Mouse (Mus musculus) MEL (cell line): ENCODE data around the gene Gm6993. TPM values are rescaled to one million over a fixed set of nuclear protein-coding genes. Genes with fewer than 3 reads are reported as not detected.

Source experiments
- DNase-seq: peaks from one replicate; pipeline ENCODE4 v3.0.0; 2011; ENCODE audit warnings: low read depth, low spot score
- H3K27ac ChIP-seq: 2 replicates; pipeline ENCODE4 v1.5.1; 2012; ENCODE audit warnings: low read depth, mild to moderate bottlenecking, control low read depth, low read length, moderate library complexity; ENCODE audit not compliant: control insufficient read depth
- H3K27me3 ChIP-seq, 2 experiments: fragments of 150-350 bp in 1 of 2; sonication (generic) in 1 of 2; 2 replicates each; pipeline ENCODE4 v1.6.1; 2012; ENCODE audit warnings: low read length in 2 of 2, mild to moderate bottlenecking in 2 of 2, improper control_type of control experiment in 1 of 2, moderate library complexity in 1 of 2; ENCODE audit not compliant: insufficient read depth in 2 of 2, control insufficient read depth in 1 of 2
- H3K36me3 ChIP-seq, 2 experiments: 2 replicates each; pipeline ENCODE4 v1.6.1; 2012 to 2014; ENCODE audit warnings: low read length in 2 of 2, improper control_type of control experiment in 1 of 2, inconsistent platforms in 1 of 2, mild to moderate bottlenecking in 1 of 2; ENCODE audit not compliant: insufficient read depth in 2 of 2, control insufficient read depth in 1 of 2
- H3K4me1 ChIP-seq, 2 experiments: fragments of 150-350 bp in 1 of 2; sonication (generic) in 1 of 2; 2 replicates each; pipeline ENCODE4 v1.6.1; 2012; ENCODE audit warnings: low read length in 2 of 2, improper control_type of control experiment in 1 of 2, mild to moderate bottlenecking in 1 of 2; ENCODE audit not compliant: insufficient read depth in 2 of 2, control insufficient read depth in 1 of 2
- H3K4me3 ChIP-seq, 2 experiments: fragments of 150-350 bp in 1 of 2; sonication (generic) in 1 of 2; 2 replicates each; pipeline ENCODE4 v1.5.1; 2012; ENCODE audit warnings: low read depth in 2 of 2, low read length in 2 of 2, mild to moderate bottlenecking in 2 of 2, moderate library complexity in 2 of 2, control low read depth in 1 of 2, improper control_type of control experiment in 1 of 2; ENCODE audit not compliant: control insufficient read depth in 1 of 2, insufficient read depth in 1 of 2
- H3K79me2 ChIP-seq: 2 replicates; pipeline ENCODE4 v1.6.1; 2012; ENCODE audit warnings: mild to moderate bottlenecking, low read length, moderate library complexity; ENCODE audit not compliant: control insufficient read depth, poor library complexity, insufficient read depth
- H3K9ac ChIP-seq: 2 replicates; pipeline ENCODE4 v1.6.1; 2012; ENCODE audit warnings: low read depth, mild to moderate bottlenecking, control low read depth, low read length, moderate library complexity; ENCODE audit not compliant: control insufficient read depth, poor library complexity, severe bottlenecking
- H3K9me3 ChIP-seq: fragments of 150-350 bp; sonication (generic); replicated peaks from 2 replicates; pipeline ENCODE4 v1.6.1; 2012; ENCODE audit warnings: mild to moderate bottlenecking, low read length, improper control_type of control experiment, moderate library complexity; ENCODE audit not compliant: insufficient read depth
- BHLHE40 ChIP-seq: IDR thresholded peaks from 2 replicates; pipeline ENCODE4 v1.6.1; 2012; ENCODE audit warnings: low read depth, mild to moderate bottlenecking, inconsistent platforms, low read length, improper control_type of control experiment, borderline replicate concordance
- CHD2 ChIP-seq: IDR thresholded peaks from 2 replicates; pipeline ENCODE4 v1.6.1; 2011; ENCODE audit warnings: low read length, improper control_type of control experiment
- CTCF ChIP-seq, 3 experiments: IDR thresholded peaks in 2 of 3; conservative IDR thresholded peaks in 1 of 3; 2 replicates each; pipeline ENCODE4 v1.5.1; 2011 to 2012; ENCODE audit warnings: low read length in 3 of 3, low read depth in 2 of 3, mild to moderate bottlenecking in 2 of 3, improper control_type of control experiment in 1 of 3, inconsistent platforms in 1 of 3, mixed read lengths in 1 of 3, moderate library complexity in 1 of 3; ENCODE audit not compliant: control insufficient read depth in 1 of 3, insufficient read depth in 1 of 3, poor library complexity in 1 of 3, severe bottlenecking in 1 of 3
- EP300 ChIP-seq, 2 experiments: IDR thresholded peaks; 2 replicates each; pipeline ENCODE4 v1.6.1; 2011; ENCODE audit warnings: improper control_type of control experiment in 2 of 2, low read length in 2 of 2, low read depth in 1 of 2, mild to moderate bottlenecking in 1 of 2
- GABPA ChIP-seq: IDR thresholded peaks from 2 replicates; pipeline ENCODE4 v1.6.1; 2012; ENCODE audit warnings: low read depth, mild to moderate bottlenecking, inconsistent platforms, low read length, improper control_type of control experiment, moderate library complexity
- KAT2A ChIP-seq: conservative IDR thresholded peaks from 2 replicates; pipeline ENCODE4 v1.6.1; 2012; ENCODE audit warnings: low read depth, low read length, improper control_type of control experiment, inconsistent platforms
- MAX ChIP-seq: IDR thresholded peaks from 2 replicates; pipeline ENCODE4 v1.6.1; 2011; ENCODE audit warnings: low read length, improper control_type of control experiment
- MAZ ChIP-seq: IDR thresholded peaks from 2 replicates; pipeline ENCODE4 v1.6.1; 2012; ENCODE audit warnings: low read depth, mild to moderate bottlenecking, inconsistent platforms, low read length, improper control_type of control experiment
- MYC ChIP-seq: IDR thresholded peaks from 2 replicates; pipeline ENCODE4 v1.6.1; 2011; ENCODE audit warnings: low read depth, mild to moderate bottlenecking, low read length, improper control_type of control experiment, moderate library complexity
- NELFE ChIP-seq: IDR thresholded peaks from 2 replicates; pipeline ENCODE4 v1.6.1; 2011; ENCODE audit warnings: low read depth, low read length, improper control_type of control experiment
- NRF1 ChIP-seq: IDR thresholded peaks from 2 replicates; pipeline ENCODE4 v1.6.1; 2014; ENCODE audit warnings: low read depth, mild to moderate bottlenecking, inconsistent platforms, low read length, improper control_type of control experiment, moderate library complexity; ENCODE audit not compliant: poor library complexity, insufficient read depth, severe bottlenecking
- RCOR1 ChIP-seq: IDR thresholded peaks from 2 replicates; pipeline ENCODE4 v1.6.1; 2012; ENCODE audit warnings: low read depth, mild to moderate bottlenecking, inconsistent platforms, low read length, improper control_type of control experiment
- TBP ChIP-seq: IDR thresholded peaks from 2 replicates; pipeline ENCODE4 v1.8.0; 2011; ENCODE audit warnings: low read depth, low read length, improper control_type of control experiment
- UBTF ChIP-seq: IDR thresholded peaks from 2 replicates; pipeline ENCODE4 v1.6.1; 2012; ENCODE audit warnings: low read depth, mild to moderate bottlenecking, inconsistent platforms, low read length, improper control_type of control experiment, moderate library complexity, borderline replicate concordance; ENCODE audit not compliant: insufficient read depth
- ZMIZ1 ChIP-seq: IDR thresholded peaks from 2 replicates; pipeline ENCODE4 v1.6.1; 2012; ENCODE audit warnings: low read depth, mild to moderate bottlenecking, inconsistent platforms, low read length, improper control_type of control experiment, moderate library complexity
- polyA plus RNA-seq, 2 experiments: library from polyadenylated mRNA; stranded (reverse) in 1 of 2; unstranded in 1 of 2; fragments of >175 nt in 1 of 2; fragments of >200 nt in 1 of 2; gene quantifications; 2 replicates each; pipeline versions ENCODE4 v1.2.1 to v1.2.4; 2012; ENCODE audit warnings: low replicate concordance in 2 of 2, low read depth in 1 of 2; ENCODE audit not compliant: insufficient read length in 2 of 2, insufficient read depth in 1 of 2, missing spikeins in 1 of 2
- total RNA-seq: library from RNA; depleted of rRNA; stranded (reverse); fragments of 300-350 nt; gene quantifications from 2 replicates; pipeline ENCODE4 v1.2.3, GENCODE M21; 2012

The Gm6993 gene
- total and polyA plus RNA-seq, 3 experiments, result not detected

GRCm38 (mm10) chr12:31272846-31273245 is 32.3 kb downstream of the Gm6993 start:
- H3K9ac ChIP-seq, result no peak overlapping the region
- no peaks in the 10 kb centered on the region for H3K9me3 ChIP-seq
- H3K36me3 ChIP-seq, result no peaks in the 10 kb centered on the region
- no peaks in the 10 kb centered on the region for H3K4me1 ChIP-seq
- H3K27ac ChIP-seq, result no peak overlapping the region
- H3K79me2 ChIP-seq, result no peaks in the 10 kb centered on the region
- no peak overlapping the region for H3K4me3 ChIP-seq
- DNase-seq, result no peak
- H3K27me3 ChIP-seq, result no peaks in the 10 kb centered on the region; a peak in 2 of 4 replicates
- TF ChIP-seq MAZ, result no peak

GRCm38 (mm10) chr12:31273646-31274045 is 33.1 kb downstream of the Gm6993 start:
- no peaks in the 10 kb centered on the region for H3K79me2 ChIP-seq
- no peaks in the 10 kb centered on the region; a peak in 2 of 4 replicates for H3K27me3 ChIP-seq
- no peak overlapping the region for H3K9ac ChIP-seq
- no peak overlapping the region for H3K4me3 ChIP-seq
- no peak overlapping the region for H3K27ac ChIP-seq
- H3K4me1 ChIP-seq, result no peaks in the 10 kb centered on the region
- DNase-seq, result no peak
- no peaks in the 10 kb centered on the region for H3K36me3 ChIP-seq
- H3K9me3 ChIP-seq, result no peaks in the 10 kb centered on the region
- TF ChIP-seq KAT2A, result no peak
- TF ChIP-seq EP300 (IDR thresholded peaks at IDR 0.05; ENCODE audit: low read depth in 1 of 2, low read length in 2 of 2), result no peak
- TF ChIP-seq BHLHE40, result no peak
- TF ChIP-seq NRF1, result no peak
- TF ChIP-seq UBTF, result no peak

- no peak overlapping the region for H3K27ac ChIP-seq
- H3K4me1 ChIP-seq, result no peaks in the 10 kb centered on the region
- no peak overlapping the region for H3K4me3 ChIP-seq
- TF ChIP-seq EP300 (IDR thresholded peaks at IDR 0.05; ENCODE audit: low read depth in 1 of 2, low read length in 2 of 2), result no peak
- no peak for TF ChIP-seq MYC
- no peak for TF ChIP-seq NELFE
- no peak for TF ChIP-seq TBP
- no peak for TF ChIP-seq GABPA
- no peak for TF ChIP-seq RCOR1
- TF ChIP-seq CTCF (IDR thresholded peaks at IDR 0.05 in 2 of 3, conservative IDR thresholded peaks at IDR 0.05 in 1 of 3; ENCODE audit: control insufficient read depth in 1 of 3, insufficient read depth in 1 of 3, low read depth in 2 of 3, low read length in 3 of 3, poor library complexity in 1 of 3, severe bottlenecking in 1 of 3), result no peak
- TF ChIP-seq ZMIZ1, result no peak
- TF ChIP-seq CHD2, result no peak
- no peak for TF ChIP-seq MAX
- TF ChIP-seq, all 39 proteins: peak for 0
- no peaks in the 10 kb centered on the region for H3K9me3 ChIP-seq
- H3K27me3 ChIP-seq, result no peaks in the 10 kb centered on the region; a peak in 2 of 4 replicates
- H3K36me3 ChIP-seq, result no peaks in the 10 kb centered on the region
- no peaks in the 10 kb centered on the region for H3K79me2 ChIP-seq
- DNase-seq, result no peak
- no peak overlapping the region for H3K9ac ChIP-seq
Measured at GRCm38 (mm10) chr12:31275411-31275810, 34.8 kb downstream of the Gm6993 start.
